Mouse (Mus musculus) bone marrow macrophage, adult 2 months (primary cell): Measurements from ENCODE around the gene C730034F03Rik.

Source experiments
- CTCF ChIP-seq: IDR thresholded peaks from 2 replicates; pipeline ENCODE4 v1.5.1; 2012; ENCODE audit warnings: low read depth, mild to moderate bottlenecking, low read length, moderate library complexity
- POLR2A ChIP-seq: IDR thresholded peaks from 2 replicates; pipeline ENCODE4 v1.6.1; 2012; ENCODE audit warnings: mild to moderate bottlenecking, low read depth, low read length, borderline replicate concordance

- TF ChIP-seq CTCF: no peak
- TF ChIP-seq POLR2A: no peak
These were observed 19.3 kb upstream of the C730034F03Rik start, which contains the start of gene Syce3 for GRCm38 (mm10) chr15:89410118-89410517.
